Mouse (Mus musculus) NIH3T3 (cell line): ENCODE measurements around the gene Itga6.
"Not testable (repeated sequence)": the region's sequence is repeated elsewhere in the genome, so short reads cannot be mapped to it uniquely, and the experiment has no call there.

Source experiments
- DNase-seq: peaks from one replicate; pipeline ENCODE4 v3.0.0-alpha.2; 2012; ENCODE audit warnings: low read depth

Gene Itga6

GRCm38 (mm10) chr2:71745610-71746374 lies at the start of gene Itga6:
Gene Itga6 (plus strand): TSS chr2:71745616.
- DNase-seq, result no peak

GRCm38 (mm10) chr2:71696776-71697175 lies 48.6 kb upstream of the Itga6 start:
- peak; percentile 32 for DNase-seq

GRCm38 (mm10) chr2:71697408-71698336 lies 47.7 kb upstream of the Itga6 start:
- DNase-seq, result peak; percentile 16

- DNase-seq, result no peak
Measured at GRCm38 (mm10) chr2:71698366-71698765, 47.0 kb upstream of the Itga6 start.

- peak; percentile 86 for DNase-seq
Measured at GRCm38 (mm10) chr2:71698942-71699341, 46.5 kb upstream of the Itga6 start.

GRCm38 (mm10) chr2:71701341-71701740 lies 44.1 kb upstream of the Itga6 start:
- no peak for DNase-seq

- DNase-seq, result no peak
Measured at GRCm38 (mm10) chr2:71704309-71704708, 41.1 kb upstream of the Itga6 start.

- DNase-seq, result no peak
Measured at GRCm38 (mm10) chr2:71708886-71709285, 36.5 kb upstream of the Itga6 start.

- no peak for DNase-seq
Measured at GRCm38 (mm10) chr2:71711640-71712039, 33.8 kb upstream of the Itga6 start.

- DNase-seq, result no peak
Measured at GRCm38 (mm10) chr2:71714416-71714815, 31.0 kb upstream of the Itga6 start.

GRCm38 (mm10) chr2:71719005-71719386 lies 26.4 kb upstream of the Itga6 start:
- DNase-seq, result no peak

GRCm38 (mm10) chr2:71719387-71720034 lies 25.9 kb upstream of the Itga6 start:
- DNase-seq, result no peak

GRCm38 (mm10) chr2:71720556-71720955 lies 24.9 kb upstream of the Itga6 start:
- DNase-seq, result not testable (repeated sequence)

- peak; percentile 55 for DNase-seq
Measured at GRCm38 (mm10) chr2:71722913-71723312, 22.5 kb upstream of the Itga6 start.

- DNase-seq, result no peak
Measured at GRCm38 (mm10) chr2:71723623-71724022, 21.8 kb upstream of the Itga6 start.

- peak; percentile 37 for DNase-seq
Measured at GRCm38 (mm10) chr2:71724028-71724427, 21.4 kb upstream of the Itga6 start.

- no peak for DNase-seq
Measured at GRCm38 (mm10) chr2:71725446-71725845, 20.0 kb upstream of the Itga6 start.

GRCm38 (mm10) chr2:71726883-71727676 lies 18.3 kb upstream of the Itga6 start:
- no peak for DNase-seq

GRCm38 (mm10) chr2:71728341-71728740 lies 17.1 kb upstream of the Itga6 start:
- no peak for DNase-seq

- DNase-seq, result peak; percentile 20
Measured at GRCm38 (mm10) chr2:71728796-71729195, 16.6 kb upstream of the Itga6 start.
